Mouse (Mus musculus): ENCODE measurements around the gene Stkld1.

DNA sequence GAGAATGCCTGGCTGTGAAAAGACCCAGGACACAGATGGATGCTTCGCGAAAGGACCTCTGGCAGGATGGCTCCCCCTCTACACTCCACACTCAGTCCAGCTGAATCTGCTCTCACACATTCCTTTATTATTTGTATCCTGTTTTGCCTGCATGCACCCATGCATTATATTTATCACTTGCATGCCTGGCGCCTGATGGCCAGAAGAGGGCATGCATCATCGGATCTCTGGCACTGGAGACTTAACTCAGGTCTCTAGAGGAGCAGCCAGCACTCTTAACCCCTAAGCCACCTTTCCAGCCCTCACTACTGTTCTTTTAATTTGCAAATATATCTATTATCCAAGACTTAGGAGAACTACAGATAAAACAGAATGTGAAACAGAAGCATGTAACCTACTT, 26.9 kb downstream of the Stkld1 start:
- TF ChIP-seq POLR2A (IDR thresholded peaks at IDR 0.05; ENCODE audit: low read depth, low read length) (no peak), CTCF (conservative IDR thresholded peaks at IDR 0.05 in 1 of 2, IDR thresholded peaks at IDR 0.05 in 1 of 2; ENCODE audit: low read depth in 2 of 2, low read length in 2 of 2) (peak in 1 of 2 experiments; percentile 43; a peak in 1 of 4 replicates), GABPA (IDR thresholded peaks at IDR 0.05; ENCODE audit: insufficient replicate concordance, low read depth, low read length) (no peak), RAD21 (IDR thresholded peaks at IDR 0.05; ENCODE audit: low read depth, low read length) (no peak; the same call in none of the 2 replicates), USF1 (IDR thresholded peaks at IDR 0.05; ENCODE audit: low read depth, low read length) (no peak), SIN3A (IDR thresholded peaks at IDR 0.05; ENCODE audit: low read length) (no peak)

Data from CH12.LX (cell line).